Mouse (Mus musculus): ENCODE data around the gene Pp2d1. TPM values are rescaled to one million over a fixed set of nuclear protein-coding genes. Genes with fewer than 3 reads are reported as not detected.
"Not testable (repeated sequence)": the region's sequence is repeated elsewhere in the genome, so short reads cannot be mapped to it uniquely, and the experiment has no call there.

Pp2d1 gene
- total RNA-seq (2014; fragmentation: Nextera tagmentation) (not detected in 2 replicates), total RNA-seq (2017) (not detected in 2 replicates)

DNA sequence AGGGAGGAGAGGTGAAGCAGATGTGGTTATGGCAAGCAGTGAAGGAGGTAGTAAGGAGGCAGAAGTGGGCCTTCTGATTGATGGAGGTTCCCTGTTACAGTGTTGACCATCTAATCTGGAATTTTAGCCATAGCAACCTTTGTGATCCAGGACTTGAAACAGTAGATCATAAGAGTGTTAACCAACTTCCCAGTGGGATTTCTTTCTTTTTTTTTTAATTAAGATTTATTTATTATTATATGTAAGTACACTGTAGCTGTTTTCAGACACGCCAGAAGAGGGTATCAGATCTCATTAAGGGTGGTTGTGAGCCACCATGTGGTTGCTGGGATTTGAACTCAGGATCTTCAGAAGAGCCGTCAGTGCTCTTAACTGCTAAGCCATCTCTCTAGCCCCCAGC is at the start of gene Pp2d1:
Gene Pp2d1 (minus strand): TSS at position 101 of the 400 bp plus-strand sequence.
- not testable (repeated sequence) for ATAC-seq (replicated peaks; ENCODE audit: poor library complexity, severe bottlenecking)

DNA sequence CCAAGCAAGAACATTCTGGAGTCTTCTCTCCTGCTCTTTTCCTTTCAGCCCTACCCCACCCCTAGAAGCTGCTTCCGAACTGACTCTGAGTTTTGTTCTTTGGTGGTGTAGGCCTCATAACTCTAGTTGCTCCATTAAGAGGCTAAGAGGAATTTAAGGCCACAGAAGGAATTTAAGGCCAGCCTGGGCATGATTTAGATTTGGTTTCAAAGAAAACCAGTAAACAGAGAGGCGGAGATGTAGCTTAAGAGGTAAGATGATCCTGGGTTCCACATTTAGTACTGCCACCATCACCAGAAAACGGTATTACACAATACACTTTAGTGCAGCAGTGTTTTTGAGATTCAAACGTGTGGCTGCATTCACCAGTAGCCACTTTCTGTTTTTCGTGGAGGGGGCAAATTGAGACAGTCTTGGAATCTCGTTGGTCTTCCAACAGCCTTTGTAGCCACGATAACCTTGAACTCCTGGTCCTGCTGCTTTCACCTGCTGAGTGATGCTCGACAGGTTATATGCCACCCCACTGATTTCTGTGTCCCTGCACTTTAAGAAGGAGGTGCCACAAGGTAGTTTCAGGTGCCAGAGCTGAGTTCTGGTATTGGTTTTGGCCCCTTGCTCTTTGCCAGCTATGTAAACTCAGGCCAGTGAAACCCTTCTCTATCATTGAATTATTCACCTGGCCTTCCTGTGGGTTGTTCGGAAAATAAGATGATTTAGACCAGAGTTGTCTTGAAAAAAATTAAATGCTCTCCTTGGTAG is 49.0 kb upstream of the Pp2d1 start:
- peak; percentile 43 for ATAC-seq (replicated peaks; ENCODE audit: poor library complexity, severe bottlenecking)

DNA sequence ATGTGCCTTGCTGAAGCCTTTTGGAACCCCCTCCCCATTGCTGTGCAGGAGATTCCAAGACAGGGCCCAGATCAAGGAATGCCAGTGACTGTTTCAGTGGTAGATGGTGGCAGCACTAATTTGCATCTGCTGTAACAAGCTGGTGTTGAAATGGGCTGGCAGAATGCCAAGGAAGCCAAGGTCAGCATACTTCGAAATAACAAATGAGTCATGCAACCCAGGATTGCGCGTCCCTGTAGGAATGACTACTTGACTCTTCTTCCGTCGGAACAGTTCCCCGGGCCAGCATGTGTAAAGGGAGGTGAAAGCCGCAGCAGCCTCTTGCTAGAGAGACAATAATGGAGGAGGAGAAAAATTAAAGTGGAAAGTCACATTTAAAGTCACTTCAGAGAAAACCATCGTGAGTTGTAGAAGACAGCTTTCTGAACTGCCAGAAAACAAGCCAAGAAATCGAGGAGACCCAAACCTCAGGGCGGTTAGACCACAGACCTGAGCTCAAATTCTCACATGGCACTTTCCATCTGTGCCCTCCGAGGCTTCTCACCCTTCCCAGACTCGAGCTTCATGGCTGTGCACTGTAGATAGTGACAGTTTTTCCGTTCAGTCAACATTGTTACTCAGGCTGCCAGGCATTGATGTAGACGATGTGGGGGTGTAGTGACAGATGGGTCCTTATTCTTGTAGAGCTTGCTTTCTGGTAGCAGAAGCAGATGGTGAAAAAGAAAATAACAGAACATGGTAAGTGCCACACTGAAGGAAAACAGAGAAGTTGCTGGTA is 48.0 kb upstream of the Pp2d1 start:
- peak; percentile 74 for ATAC-seq (replicated peaks; ENCODE audit: poor library complexity, severe bottlenecking)

DNA sequence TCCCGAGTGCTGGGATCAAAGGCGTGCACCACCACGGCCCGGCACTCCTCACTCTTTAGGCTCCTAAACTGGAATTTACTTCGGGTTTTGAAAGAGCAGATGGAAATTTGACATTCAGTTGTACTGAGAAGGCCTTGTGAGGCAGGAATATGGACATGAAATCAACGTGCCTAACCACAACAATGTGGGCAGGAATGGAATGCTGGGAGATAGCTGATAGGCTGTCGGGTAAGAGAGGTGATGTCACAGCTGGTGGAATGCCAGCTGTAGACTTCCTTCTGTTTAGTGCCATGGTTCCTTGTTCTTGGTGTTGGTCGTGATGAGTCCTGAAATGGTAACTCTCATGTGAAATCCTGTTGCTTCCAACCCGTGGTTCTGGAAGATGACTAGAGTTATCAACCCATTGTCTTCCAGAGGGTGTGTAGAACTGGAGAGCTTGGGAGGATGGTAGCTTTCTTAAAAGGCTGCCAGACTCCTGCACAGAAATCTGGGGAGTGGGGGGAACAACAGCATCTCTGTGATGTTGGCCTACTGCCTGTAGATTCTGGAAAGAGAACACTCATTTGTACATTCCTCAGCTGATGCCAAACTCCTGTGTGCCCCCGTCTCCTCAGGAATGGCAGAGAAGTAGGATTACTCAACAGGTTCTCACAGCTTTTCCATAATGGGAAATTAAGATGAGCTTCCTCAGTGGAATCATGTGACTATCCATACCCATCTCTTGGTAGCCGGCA is 44.8 kb upstream of the Pp2d1 start:
- ATAC-seq (replicated peaks; ENCODE audit: poor library complexity, severe bottlenecking) = peak; percentile 24

DNA sequence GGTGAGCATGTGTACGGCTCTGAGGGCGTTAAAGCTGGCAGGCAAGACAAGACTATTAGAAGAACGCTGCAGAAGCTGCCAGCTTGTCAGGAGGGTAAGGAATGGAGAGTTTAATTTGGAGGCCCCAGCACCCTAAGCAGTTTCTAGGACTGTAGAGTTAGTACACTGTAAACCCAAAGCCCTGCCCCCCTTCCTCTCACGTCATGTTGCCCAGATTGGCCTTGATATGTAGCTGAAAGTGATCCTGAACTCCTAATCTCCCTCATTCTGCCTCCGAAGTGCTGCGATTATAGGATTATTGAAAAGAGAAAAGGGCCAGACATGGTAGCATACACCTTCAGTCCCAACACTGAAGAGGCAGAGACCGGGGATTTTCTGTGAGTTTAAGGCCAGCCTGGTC is 43.6 kb upstream of the Pp2d1 start:
- no peak for ATAC-seq (replicated peaks; ENCODE audit: poor library complexity, severe bottlenecking)

DNA sequence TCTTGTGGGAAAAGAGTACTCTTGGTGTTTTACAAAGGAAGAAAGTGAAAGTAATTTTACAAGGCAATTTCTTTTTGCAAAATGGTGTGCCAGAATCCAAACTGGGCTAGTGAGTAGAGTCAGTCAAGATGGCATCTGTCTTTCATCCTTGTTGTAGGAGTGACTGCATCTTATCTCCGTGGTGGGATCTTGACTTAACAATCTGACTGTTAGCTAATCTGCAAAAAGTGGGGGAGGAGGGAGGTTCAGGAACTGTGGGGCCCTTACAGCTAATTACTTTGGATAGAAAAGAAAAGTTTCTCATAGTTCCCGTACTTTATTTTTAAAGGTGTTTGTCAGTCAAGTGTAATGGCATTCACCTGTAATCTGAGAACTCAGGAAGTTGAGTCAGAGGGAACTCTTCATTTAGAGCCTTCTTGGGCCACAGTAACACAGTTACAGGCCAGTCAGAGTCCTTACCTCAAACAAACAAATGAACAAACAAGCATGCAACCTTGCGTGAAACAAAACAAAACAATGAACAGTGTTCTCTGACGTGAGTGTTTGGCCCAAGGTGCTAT is 42.9 kb upstream of the Pp2d1 start:
- ATAC-seq (replicated peaks; ENCODE audit: poor library complexity, severe bottlenecking) = no peak

DNA sequence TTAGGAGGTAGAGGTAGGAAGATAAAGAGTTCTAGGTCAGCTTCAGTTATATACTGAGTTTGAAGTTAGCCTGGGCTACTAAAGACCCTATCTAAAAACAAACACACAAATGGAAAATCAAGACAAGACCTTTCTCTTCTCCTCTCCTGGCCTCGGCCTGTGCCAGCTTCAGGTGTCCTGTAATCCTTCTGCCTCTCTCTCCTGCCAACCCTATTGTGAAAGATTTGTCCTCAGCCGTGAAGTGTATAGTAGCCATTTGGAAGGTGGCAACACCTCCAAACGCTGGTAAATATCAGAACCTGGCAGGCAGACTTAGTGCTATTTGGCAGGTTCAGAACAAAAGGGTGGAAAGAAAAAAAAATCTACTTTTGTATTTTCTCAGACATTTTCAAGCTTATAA is 41.0 kb upstream of the Pp2d1 start:
- ATAC-seq (replicated peaks; ENCODE audit: poor library complexity, severe bottlenecking) = no peak

DNA sequence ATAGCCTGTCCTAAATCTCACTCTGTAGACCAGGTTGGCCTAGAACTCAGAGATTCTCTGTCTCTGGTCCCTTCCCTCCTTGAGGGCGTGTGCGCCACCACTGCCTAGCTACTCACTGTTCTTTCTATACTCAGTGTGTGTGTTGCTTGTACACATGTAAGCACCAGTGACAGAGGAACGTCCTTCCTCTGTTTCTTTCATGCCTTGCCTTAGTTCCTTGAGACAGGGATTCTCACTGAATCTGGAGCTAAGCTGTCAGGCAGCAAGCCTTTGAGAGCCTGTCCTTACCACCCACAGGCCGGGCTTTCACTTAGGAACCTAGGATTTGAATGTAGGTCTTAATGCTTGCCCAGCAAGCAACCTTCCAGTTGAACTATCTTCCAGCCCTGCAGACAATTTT is 40.4 kb upstream of the Pp2d1 start:
- ATAC-seq (replicated peaks; ENCODE audit: poor library complexity, severe bottlenecking) = no peak

DNA sequence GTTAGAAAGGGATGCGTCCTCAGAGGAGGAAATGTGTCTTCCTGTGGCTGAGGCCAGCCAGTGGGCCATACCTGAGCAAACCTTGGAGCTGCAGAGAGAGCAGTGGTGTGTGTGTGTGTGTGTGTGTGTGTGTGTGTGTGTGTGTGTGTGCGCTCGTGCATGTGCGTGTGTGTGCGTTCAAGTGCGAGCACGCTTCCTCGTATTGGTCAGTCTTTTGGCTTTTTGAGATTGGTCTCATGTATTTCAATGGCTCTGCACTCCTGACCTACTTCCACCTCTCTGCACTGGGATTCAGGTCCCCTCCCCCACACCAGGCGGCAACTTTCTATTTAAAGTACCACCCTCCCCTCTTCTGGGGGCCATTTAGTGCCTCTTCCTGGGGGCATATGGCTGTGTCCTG is 39.5 kb upstream of the Pp2d1 start:
- peak; percentile 52 for ATAC-seq (replicated peaks; ENCODE audit: poor library complexity, severe bottlenecking)

DNA sequence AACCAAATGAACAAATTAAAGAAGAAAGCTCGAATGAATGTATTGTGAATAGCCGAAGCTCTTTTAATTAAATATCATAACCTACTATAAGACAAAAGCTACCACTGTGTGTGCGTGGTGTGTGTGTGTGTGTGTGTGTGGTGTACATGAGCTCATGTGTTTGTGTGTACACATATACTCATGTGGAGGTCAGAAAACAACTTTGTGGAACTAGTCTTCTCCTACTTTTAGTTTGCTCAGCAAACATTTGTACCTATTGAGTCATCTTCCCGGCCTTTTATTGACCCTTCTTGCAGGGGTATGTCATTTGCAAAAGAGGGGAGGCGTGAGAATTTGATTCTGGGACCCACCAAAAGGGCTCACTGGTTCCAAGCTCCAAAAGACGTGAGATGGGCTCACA is 39.0 kb upstream of the Pp2d1 start:
- no peak for ATAC-seq (replicated peaks; ENCODE audit: poor library complexity, severe bottlenecking)

DNA sequence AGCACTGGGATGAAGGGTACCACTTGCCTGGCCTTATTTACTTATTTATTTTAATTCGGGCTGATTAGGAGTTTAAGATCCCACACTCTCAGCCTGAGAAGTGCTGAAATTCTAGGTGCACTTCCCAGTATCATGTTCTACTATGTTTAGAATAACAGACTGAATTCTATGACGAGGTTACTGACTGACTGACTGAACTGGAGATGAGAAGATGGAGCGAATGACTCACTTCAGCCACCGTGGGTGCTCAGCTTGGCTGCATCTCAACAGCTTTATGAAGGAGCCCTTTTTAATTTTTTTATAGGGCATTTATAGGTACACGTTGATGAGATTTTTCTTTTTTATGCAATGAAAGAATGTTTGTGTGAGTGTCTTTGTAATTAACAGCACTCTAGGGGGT is 38.5 kb upstream of the Pp2d1 start:
- no peak for ATAC-seq (replicated peaks; ENCODE audit: poor library complexity, severe bottlenecking)

DNA sequence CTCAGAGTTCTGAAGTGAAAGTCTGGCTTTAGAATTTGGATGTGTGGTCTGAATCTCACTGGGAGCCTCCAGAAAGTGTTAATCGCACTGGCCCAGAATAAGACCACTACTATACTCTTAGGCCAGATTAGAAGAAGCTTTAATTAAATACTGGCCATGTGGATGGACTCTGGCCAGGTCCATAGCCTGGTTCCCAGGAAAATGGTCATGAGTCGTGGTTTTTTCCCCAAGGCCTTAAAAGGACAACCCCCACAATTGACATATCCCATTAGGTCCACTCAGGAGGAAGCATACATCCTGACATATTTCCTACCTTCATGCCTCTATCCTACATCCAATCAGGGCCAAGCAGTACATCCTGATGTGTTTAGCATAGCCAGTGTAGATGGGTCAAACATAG is 37.9 kb upstream of the Pp2d1 start:
- ATAC-seq (replicated peaks; ENCODE audit: poor library complexity, severe bottlenecking) = no peak

DNA sequence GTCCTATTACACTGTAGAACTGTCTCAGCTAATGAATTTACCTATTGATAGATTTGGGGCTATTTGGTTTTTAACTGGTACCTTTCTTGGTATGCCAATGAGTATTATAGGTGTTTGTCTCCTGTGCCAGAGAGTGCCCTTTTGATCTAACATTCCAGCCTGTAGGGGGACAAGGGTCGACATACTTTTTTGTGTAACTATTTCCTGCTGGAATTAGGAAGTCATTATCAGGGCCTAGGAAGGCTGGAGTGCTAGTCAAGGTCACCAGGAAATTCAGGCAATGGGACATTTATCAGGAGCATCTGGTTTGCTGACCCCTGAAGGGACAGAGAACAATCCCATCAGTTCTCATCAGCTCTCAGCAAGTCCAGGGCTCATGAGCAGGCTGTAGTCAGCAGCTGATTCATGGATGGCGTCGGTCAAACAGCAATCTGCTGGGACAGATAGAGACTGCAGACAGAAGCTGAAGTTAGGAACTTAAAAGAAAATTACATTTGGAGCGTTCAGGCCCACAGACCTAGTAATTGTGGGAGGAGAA is 33.8 kb upstream of the Pp2d1 start:
- ATAC-seq (replicated peaks; ENCODE audit: poor library complexity, severe bottlenecking) = no peak

DNA sequence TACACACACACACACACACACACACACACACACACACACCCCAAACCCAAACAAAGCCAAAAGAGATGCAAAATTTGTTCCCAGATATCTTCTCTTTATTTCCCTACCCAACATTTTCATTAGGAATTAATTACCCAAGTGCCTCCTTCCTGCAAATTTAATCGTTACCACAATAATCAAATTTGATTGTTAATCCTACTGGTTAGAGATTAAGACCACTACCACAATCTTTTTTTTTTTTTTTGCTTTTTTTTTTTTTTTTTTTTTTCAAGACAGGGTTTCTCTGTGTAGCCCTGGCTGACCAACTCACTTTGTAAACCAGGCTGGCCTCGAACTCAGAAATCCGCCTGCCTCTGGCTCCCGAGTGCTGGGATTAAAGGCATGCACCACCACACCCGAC is 31.7 kb upstream of the Pp2d1 start:
- not testable (repeated sequence) for ATAC-seq (replicated peaks; ENCODE audit: poor library complexity, severe bottlenecking)

DNA sequence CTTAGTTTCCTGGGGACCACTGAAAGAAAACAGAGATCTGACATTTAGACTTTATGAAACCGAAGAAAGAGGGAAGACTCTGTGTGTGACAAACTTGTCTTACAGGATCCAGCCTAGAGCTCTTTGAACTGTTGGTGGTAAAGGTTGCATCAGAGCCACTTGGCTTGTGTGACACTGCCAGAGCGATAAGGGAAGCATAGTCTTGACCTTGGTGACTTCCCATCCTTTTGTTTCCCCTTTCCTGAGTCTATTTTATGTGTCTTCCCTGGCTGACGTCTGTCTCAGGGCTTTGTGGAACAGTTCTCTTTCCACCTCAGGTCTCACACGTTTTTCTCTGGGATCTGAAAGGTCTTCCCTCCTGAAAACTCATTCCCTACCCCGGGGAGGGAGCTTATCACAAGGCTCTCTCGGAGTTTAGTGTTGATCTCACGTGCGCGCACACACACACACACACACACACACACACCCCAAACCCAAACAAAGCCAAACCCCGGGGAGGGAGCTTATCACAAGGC is 31.2 kb upstream of the Pp2d1 start:
- peak; percentile 67 for ATAC-seq (replicated peaks; ENCODE audit: poor library complexity, severe bottlenecking)

DNA sequence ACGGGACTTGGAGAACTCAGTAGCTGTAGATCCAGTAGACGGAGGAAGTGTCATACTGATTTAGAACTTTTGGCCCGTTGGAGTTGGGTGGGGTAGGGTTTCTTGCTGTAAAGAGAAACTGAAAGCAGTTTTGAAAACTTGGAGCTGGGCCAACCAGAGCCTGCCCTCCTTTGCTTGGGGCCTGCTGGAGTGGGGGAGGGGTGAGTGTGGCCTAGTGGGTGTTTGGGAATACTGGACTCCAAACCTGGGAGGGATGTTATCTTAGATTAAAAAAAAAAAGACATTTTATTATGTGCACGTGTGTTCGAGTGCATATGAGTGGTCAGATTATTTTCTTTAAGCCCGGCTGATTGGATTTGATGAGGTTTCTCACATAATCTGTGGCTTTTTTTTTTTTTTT is 30.6 kb upstream of the Pp2d1 start:
- ATAC-seq (replicated peaks; ENCODE audit: poor library complexity, severe bottlenecking) = peak; percentile 10

DNA sequence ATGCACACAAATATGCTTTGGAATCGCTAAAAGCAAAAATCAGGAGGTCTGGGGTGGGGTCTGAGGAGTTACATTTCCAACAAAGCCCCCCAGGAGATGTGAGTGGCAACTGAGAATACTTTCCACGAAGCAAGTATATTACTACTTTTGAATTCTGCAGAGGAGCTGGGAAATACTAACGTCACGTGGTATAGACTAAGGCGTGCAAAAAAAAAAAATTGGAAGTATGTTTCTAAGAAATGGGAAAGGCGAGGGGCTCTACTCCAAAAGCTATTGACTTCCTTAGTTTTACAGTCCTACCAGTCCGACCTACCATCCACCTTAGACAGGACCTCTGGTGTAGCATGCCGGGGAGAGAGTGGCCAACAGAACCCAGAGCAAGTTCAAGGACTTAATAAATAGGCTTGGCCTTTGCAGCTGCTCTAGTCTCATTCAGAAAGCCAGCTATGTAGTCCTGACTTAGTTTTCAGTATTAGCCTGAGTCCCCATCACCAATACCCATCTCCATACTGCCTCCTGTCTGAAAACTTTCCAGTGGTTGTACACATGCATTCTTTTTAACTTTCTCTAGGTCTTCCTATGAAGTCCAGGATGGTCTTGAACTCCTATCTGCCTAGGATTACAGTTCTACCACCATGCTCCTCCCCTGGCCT is 29.6 kb upstream of the Pp2d1 start:
- no peak for ATAC-seq (replicated peaks; ENCODE audit: poor library complexity, severe bottlenecking)

DNA sequence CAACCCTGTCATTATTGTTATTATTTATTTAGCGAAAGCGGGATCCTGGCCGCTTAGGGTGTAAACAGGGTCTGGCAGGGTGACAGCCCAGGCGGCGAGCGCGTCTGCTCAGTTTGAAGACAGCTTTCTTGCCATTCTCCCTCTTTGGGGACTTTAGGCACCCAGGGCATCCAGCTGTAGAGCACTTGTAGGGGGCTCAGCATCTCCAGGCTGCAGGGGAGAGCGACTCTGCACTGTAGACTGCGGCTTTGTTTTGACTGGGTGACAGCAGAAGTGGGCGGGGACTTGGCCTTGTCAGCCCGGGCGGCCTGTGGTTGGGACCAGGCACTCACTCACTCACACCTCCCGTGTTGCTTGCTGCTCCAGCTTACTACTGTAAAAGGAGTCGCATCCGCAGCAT is 28.9 kb upstream of the Pp2d1 start:
- ATAC-seq (replicated peaks; ENCODE audit: poor library complexity, severe bottlenecking) = peak; percentile 53

DNA sequence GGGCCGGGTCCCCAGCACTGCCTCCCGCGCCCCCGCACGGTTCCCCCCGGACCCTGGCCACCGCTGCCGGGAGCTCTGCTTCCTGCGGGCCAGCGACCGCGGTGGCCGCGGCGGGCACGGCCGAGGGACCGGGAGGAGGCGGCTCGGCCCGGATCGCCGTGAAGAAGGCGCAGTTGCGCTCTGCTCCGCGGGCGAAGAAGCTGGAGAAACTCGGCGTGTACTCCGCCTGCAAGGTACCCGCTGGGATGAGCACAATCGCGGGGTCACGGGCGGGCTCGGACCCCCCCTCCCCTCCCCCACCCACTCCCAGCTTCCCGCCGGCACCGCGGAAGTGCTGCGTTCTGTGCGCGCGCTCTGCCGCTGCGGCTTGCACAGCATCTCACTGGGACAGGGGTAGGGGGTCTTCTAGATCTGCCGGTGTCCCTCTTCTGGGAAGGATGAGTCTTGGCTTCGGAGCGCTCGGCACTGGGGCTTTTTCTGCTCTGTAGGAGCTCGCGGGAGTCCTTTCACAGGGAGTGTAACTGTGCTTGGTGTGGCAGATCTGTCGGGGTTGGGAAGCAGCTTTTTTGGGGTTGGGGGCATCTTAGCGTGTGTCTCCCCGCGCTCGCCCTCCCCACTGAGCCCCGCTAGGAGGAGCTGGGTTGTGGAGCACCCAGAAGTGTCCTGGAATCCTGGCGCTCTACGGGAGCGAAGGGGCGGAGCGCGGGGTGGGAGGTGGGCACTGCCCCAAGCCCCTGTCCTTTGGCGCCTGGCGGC is 28.3 kb upstream of the Pp2d1 start:
- ATAC-seq (replicated peaks; ENCODE audit: poor library complexity, severe bottlenecking) = no peak; the same call in 1 of the 2 replicates
